Mouse (Mus musculus): ENCODE measurements around the gene Plk3. TPM values are rescaled to one million over a fixed set of nuclear protein-coding genes. Genes with fewer than 3 reads are reported as not detected.

The Plk3 gene
- polyA plus RNA-seq, 1 experiment = 23.9 TPM

DNA sequence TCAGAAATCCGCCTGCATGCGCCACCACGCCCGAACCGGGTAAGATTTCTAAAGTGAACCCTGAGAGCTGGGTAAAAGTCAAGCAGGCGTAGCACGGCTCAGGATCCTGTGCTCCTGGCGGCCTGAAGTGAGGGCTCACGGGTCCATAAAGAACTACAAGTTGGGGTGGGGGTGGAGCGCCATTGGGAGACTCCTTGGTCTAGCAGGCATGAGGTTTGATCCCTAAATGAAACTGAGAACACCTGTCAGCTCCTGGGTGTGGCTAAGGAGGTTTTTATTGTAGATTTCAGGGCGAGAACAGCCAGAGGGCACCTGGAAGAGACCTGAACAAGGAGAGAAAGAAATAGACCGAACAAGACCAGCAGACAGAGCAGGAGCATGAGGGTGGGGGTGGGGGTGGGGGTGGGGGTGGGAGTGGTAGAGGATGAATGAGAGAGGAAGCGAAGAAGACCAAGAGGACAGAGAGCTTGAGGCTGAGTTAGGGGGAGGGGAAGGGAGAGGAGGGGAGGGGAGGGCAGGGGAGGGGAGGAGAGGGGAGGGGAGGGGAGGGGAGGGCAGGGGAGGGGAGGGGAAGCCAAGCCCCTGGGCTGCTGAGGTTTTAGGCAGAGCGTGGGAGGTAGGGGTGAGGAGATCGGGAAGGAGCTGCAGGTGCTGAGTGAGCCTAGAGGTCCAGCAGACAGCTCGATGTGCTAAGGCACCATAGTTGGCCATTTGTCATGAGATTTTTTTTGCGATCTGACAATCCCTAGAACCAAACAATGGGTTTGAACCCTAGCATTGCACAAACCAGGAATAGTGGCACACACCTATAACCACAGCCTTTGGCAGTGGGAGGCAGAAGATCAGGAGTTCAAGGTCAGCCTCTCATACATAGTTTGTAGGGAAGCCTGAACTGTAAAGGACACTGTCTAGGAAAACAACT is 4.8 kb upstream of the Plk3 start:
- Histone ChIP-seq H3K4me1 (ENCODE audit: control insufficient read depth, insufficient read depth, insufficient read length, low read length) (peaks cover 16% of the 10 kb centered on the region), H3K36me3 (ENCODE audit: control insufficient read depth, insufficient read depth, low read length) (no peaks in the 10 kb centered on the region), H3K4me3 (ENCODE audit: low read depth, low read length) (no peak overlapping the region), H3K27me3 (ENCODE audit: control insufficient read depth, insufficient read depth, low read length) (no peaks in the 10 kb centered on the region), H3K27ac (ENCODE audit: insufficient read depth, low read depth, low read length) (peak overlapping the region; percentile 87)
- WGBS = 27% methylated on average over 16 of the region's 17 CpGs
- TF ChIP-seq POLR2A (IDR thresholded peaks at IDR 0.05; ENCODE audit: low read depth, low read length) (no peak), CTCF (IDR thresholded peaks at IDR 0.05; ENCODE audit: extremely low read depth, insufficient read length, insufficient replicate concordance, low read depth, low read length) (no peak)

DNA sequence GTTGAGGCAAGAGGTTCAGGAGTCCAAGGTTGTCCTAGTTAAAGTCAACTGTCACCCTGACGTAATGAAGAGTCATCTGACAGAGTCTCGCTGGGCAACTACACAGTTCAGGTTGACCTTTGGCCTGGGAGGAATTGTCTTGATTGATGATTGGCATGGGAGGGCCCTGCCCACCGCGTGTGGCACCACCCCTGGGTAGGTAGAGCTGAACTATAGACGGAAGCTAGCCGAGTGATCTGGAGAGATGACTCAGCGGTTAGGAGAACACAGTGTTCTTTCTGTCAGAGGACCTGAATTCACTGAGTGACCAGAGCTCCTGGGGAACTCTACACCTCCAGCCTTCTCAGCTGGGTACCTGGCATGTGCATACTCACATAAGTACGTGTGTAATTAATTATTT is 2.3 kb upstream of the Plk3 start:
- Histone ChIP-seq H3K27me3 (ENCODE audit: control insufficient read depth, insufficient read depth, low read length) (no peaks in the 10 kb centered on the region), H3K36me3 (ENCODE audit: control insufficient read depth, insufficient read depth, low read length) (peaks cover 3% of the 10 kb centered on the region; the same call in 1 of the 2 replicates), H3K4me3 (ENCODE audit: low read depth, low read length) (no peak overlapping the region), H3K4me1 (ENCODE audit: control insufficient read depth, insufficient read depth, insufficient read length, low read length) (peaks cover 18% of the 10 kb centered on the region), H3K27ac (ENCODE audit: insufficient read depth, low read depth, low read length) (peak overlapping the region; percentile 96)
- TF ChIP-seq CTCF (IDR thresholded peaks at IDR 0.05; ENCODE audit: extremely low read depth, insufficient read length, insufficient replicate concordance, low read depth, low read length) (no peak), POLR2A (IDR thresholded peaks at IDR 0.05; ENCODE audit: low read depth, low read length) (peak; percentile 43; the same call in 1 of the 2 replicates)
- WGBS = 16% methylated on average over 8 of the region's 8 CpGs

GRCm38 (mm10) chr4:117134601-117134995 is 835 bp upstream of the Plk3 start:
- peaks cover 7% of the 10 kb centered on the region; the same call in 1 of the 2 replicates for H3K36me3 ChIP-seq (ENCODE audit: control insufficient read depth, insufficient read depth, low read length)
- H3K4me1 ChIP-seq (ENCODE audit: control insufficient read depth, insufficient read depth, insufficient read length, low read length) = peaks cover 18% of the 10 kb centered on the region
- no peaks in the 10 kb centered on the region for H3K27me3 ChIP-seq (ENCODE audit: control insufficient read depth, insufficient read depth, low read length)
- no peak for TF ChIP-seq POLR2A (IDR thresholded peaks at IDR 0.05; ENCODE audit: low read depth, low read length)
- TF ChIP-seq CTCF (IDR thresholded peaks at IDR 0.05; ENCODE audit: extremely low read depth, insufficient read length, insufficient replicate concordance, low read depth, low read length) = no peak
- no peak overlapping the region for H3K4me3 ChIP-seq (ENCODE audit: low read depth, low read length)
- 29% methylated on average over 2 of the region's 2 CpGs for WGBS
- H3K27ac ChIP-seq (ENCODE audit: insufficient read depth, low read depth, low read length) = peak overlapping the region; percentile 96

DNA sequence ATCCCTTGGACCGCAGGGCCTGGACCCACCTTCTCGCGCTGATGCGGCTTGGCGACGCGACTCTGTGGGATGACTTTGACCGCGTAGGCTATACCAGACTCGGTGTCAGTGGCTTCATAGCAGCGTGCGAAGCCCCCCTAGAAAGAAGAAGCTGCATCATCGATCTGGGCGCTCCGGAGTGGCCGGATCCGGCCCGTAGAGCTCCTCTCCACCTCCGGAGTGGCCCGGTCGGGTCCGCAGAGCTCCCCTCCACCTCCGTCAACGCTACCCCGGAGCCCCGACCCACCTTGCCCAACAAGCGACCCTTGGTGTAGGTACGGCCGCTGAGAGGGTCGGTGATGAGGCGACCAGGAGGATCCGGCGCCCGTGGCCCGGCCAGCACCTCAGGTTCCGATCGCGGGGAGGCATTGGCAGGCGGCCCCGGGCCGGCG is 382 bp downstream of the Plk3 start:
- peaks cover 15% of the 10 kb centered on the region for H3K36me3 ChIP-seq (ENCODE audit: control insufficient read depth, insufficient read depth, low read length)
- H3K27ac ChIP-seq (ENCODE audit: insufficient read depth, low read depth, low read length) = 0 out of 2 replicates have a peak overlapping the region, but pooled peaks have one; percentile 4
- no peak for TF ChIP-seq CTCF (IDR thresholded peaks at IDR 0.05; ENCODE audit: extremely low read depth, insufficient read length, insufficient replicate concordance, low read depth, low read length)
- TF ChIP-seq POLR2A (IDR thresholded peaks at IDR 0.05; ENCODE audit: low read depth, low read length) = no peak; the same call in 1 of the 2 replicates
- H3K4me1 ChIP-seq (ENCODE audit: control insufficient read depth, insufficient read depth, insufficient read length, low read length) = peaks cover 18% of the 10 kb centered on the region
- H3K4me3 ChIP-seq (ENCODE audit: low read depth, low read length) = peak overlapping the region; percentile 85
- H3K27me3 ChIP-seq (ENCODE audit: control insufficient read depth, insufficient read depth, low read length) = no peaks in the 10 kb centered on the region
- WGBS = 1% methylated on average over 42 of the region's 42 CpGs

GRCm38 (mm10) chr4:117132794-117133143 is 994 bp downstream of the Plk3 start:
- Histone ChIP-seq H3K4me1 (ENCODE audit: control insufficient read depth, insufficient read depth, insufficient read length, low read length) (peaks cover 17% of the 10 kb centered on the region; the same call in 1 of the 2 replicates), H3K27me3 (ENCODE audit: control insufficient read depth, insufficient read depth, low read length) (no peaks in the 10 kb centered on the region), H3K27ac (ENCODE audit: insufficient read depth, low read depth, low read length) (no peak overlapping the region), H3K4me3 (ENCODE audit: low read depth, low read length) (peak overlapping the region; percentile 85), H3K36me3 (ENCODE audit: control insufficient read depth, insufficient read depth, low read length) (peaks cover 20% of the 10 kb centered on the region)
- TF ChIP-seq CTCF (IDR thresholded peaks at IDR 0.05; ENCODE audit: extremely low read depth, insufficient read length, insufficient replicate concordance, low read depth, low read length) (no peak), POLR2A (IDR thresholded peaks at IDR 0.05; ENCODE audit: low read depth, low read length) (no peak)
- WGBS = 79% methylated on average over 11 of the region's 11 CpGs

- TF ChIP-seq POLR2A (IDR thresholded peaks at IDR 0.05; ENCODE audit: low read depth, low read length) = no peak
- TF ChIP-seq CTCF (IDR thresholded peaks at IDR 0.05; ENCODE audit: extremely low read depth, insufficient read length, insufficient replicate concordance, low read depth, low read length) = no peak
- H3K4me3 ChIP-seq (ENCODE audit: low read depth, low read length) = peak overlapping the region; percentile 85
- peaks cover 17% of the 10 kb centered on the region; the same call in 1 of the 2 replicates for H3K4me1 ChIP-seq (ENCODE audit: control insufficient read depth, insufficient read depth, insufficient read length, low read length)
- WGBS = 75% methylated on average over 7 of the region's 7 CpGs
- no peak overlapping the region for H3K27ac ChIP-seq (ENCODE audit: insufficient read depth, low read depth, low read length)
- peaks cover 20% of the 10 kb centered on the region for H3K36me3 ChIP-seq (ENCODE audit: control insufficient read depth, insufficient read depth, low read length)
- no peaks in the 10 kb centered on the region for H3K27me3 ChIP-seq (ENCODE audit: control insufficient read depth, insufficient read depth, low read length)
Observed at GRCm38 (mm10) chr4:117131890-117132793, 1.6 kb downstream of the Plk3 start.
